Comparison of ENCODE assay signal across 8 mouse cellular contexts in the genomic region with DNA sequence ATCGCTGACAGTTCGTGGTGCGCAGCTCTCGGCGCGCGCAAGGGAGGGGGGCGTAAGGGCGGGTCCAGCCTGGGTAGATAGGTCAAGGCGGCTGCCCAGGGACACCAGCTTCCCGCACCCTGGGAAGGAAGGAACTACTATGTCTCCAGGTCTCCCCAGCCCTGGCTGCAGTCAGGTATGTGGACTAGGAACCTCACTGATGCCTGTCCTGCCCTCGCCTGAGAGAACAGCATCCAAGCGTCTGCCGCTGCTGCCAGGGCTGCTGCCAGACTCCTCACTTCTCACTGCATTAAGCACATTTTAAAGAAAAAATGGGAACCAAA.
A peak's percentile ranks its signal among the peaks of the same experiment; 100 is the strongest.
DNase-seq lines count a peak whose midpoint lies in the region; ATAC-seq and TF ChIP-seq lines count a peak whose summit lies in the region.

No protein-coding gene starts in this region.

- 0% methylated on average over 14 of the region's 14 CpGs for WGBS in hindbrain, embryonic 12.5 days
- 3% methylated on average over 14 of the region's 14 CpGs for WGBS in liver, postnatal 0 days (ENCODE audit: insufficient replicate concordance)

- TF ChIP-seq CTCF in layer of hippocampus, adult 2 months (conservative IDR thresholded peaks at IDR 0.05) = no peak
- TF ChIP-seq CTCF in liver, postnatal 0 days (IDR thresholded peaks at IDR 0.05; ENCODE audit: low read depth) = no peak

- H3K27me3 ChIP-seq in hindbrain, embryonic 12.5 days = no peaks in the 10 kb centered on the region
- H3K27me3 ChIP-seq in liver, postnatal 0 days (ENCODE audit: insufficient read depth, low read length) = 0 out of 2 replicates have a peak, but pooled peaks cover 4% of the 10 kb centered on the region

- DNase-seq in adrenal gland, adult 2 months = peak; percentile 6
- DNase-seq in adrenal gland, adult 8-10 months = no peak
- DNase-seq in layer of hippocampus, adult 2 months (ENCODE audit: low spot score in 2 of 2) = no peak
- no peak for DNase-seq in layer of hippocampus, postnatal 25 days (ENCODE audit: extremely low spot score in 1 of 2, low spot score in 1 of 2)
- no peak for DNase-seq in liver, postnatal 0 days
- no peak for DNase-seq in thymus, adult 18-20 months
- DNase-seq in MN1 (ENCODE audit: low spot score) = no peak

- peak overlapping the region; percentile 58 for H3K4me3 ChIP-seq in layer of hippocampus, adult 2 months
- H3K4me3 ChIP-seq in hindbrain, embryonic 12.5 days = peak overlapping the region; percentile 42
- H3K4me3 ChIP-seq in liver, postnatal 0 days (ENCODE audit: low read depth, low read length) = 0 out of 2 replicates have a peak overlapping the region, but pooled peaks have one; percentile 3

- no peaks in the 10 kb centered on the region for H3K9me3 ChIP-seq in hindbrain, embryonic 12.5 days (replicated peaks)
- no peaks in the 10 kb centered on the region for H3K9me3 ChIP-seq in liver, postnatal 0 days (ENCODE audit: low read length)

- H3K27ac ChIP-seq in layer of hippocampus, adult 2 months = no peak overlapping the region
- H3K27ac ChIP-seq in hindbrain, embryonic 12.5 days = peak overlapping the region; percentile 71
- no peak overlapping the region for H3K27ac ChIP-seq in liver, postnatal 0 days (ENCODE audit: low read depth)

- peak overlapping the region; percentile 52 for H3K4me2 ChIP-seq in hindbrain, embryonic 12.5 days (replicated peaks)
- H3K4me2 ChIP-seq in liver, postnatal 0 days (ENCODE audit: low read depth, low read length) = peak overlapping the region; percentile 49

- no peaks in the 10 kb centered on the region for H3K4me1 ChIP-seq in hindbrain, embryonic 12.5 days
- H3K4me1 ChIP-seq in liver, postnatal 0 days (ENCODE audit: insufficient read depth) = no peaks in the 10 kb centered on the region

- peak; percentile 89 for ATAC-seq in hindbrain, embryonic 12.5 days (ENCODE audit: low FRiP score)
- ATAC-seq in liver, postnatal 0 days = no peak

- H3K9ac ChIP-seq in hindbrain, embryonic 12.5 days = peak overlapping the region; percentile 57
- no peak overlapping the region for H3K9ac ChIP-seq in liver, postnatal 0 days (replicated peaks)

- no peak for TF ChIP-seq EP300 in liver, postnatal 0 days (IDR thresholded peaks at IDR 0.05; ENCODE audit: low read depth)

- H3K36me3 ChIP-seq in hindbrain, embryonic 12.5 days = no peaks in the 10 kb centered on the region
- H3K36me3 ChIP-seq in liver, postnatal 0 days (replicated peaks; ENCODE audit: insufficient read depth, low read length) = no peaks in the 10 kb centered on the region

Comparison
In these comparisons a context has a peak if more than half of its experiments do, and no peak if none do; other contexts are left out.
1. H3K4me3 ChIP-seq: peak in every context shown above with its lines; median percentile 58 in layer of hippocampus, adult 2 months; 42 in hindbrain, embryonic 12.5 days; 3 in liver, postnatal 0 days.